Mouse (Mus musculus): ENCODE results near the gene Tmprss11e. TPM values are rescaled to one million over a fixed set of nuclear protein-coding genes. Genes with fewer than 3 reads are reported as not detected.

Tmprss11e gene
- not detected for total RNA-seq (2021)
- 0.02 TPM in 1 of 2 replicates, not detected in the other for polyA plus RNA-seq (2012; rRNA removed)
- long read RNA-seq = 0 reads

- 69% methylated on average over 4 of the region's 4 CpGs for WGBS
- H3K9ac ChIP-seq (ENCODE audit: low read depth, low read length) = no peak within 1 kb of the TSS
- no peaks in the 10 kb centered on the region for H3K79me2 ChIP-seq (replicated peaks; ENCODE audit: control insufficient read depth, insufficient read depth, low read length)
- no peak within 1 kb of the TSS for H3K27ac ChIP-seq
- H3K27me3 ChIP-seq (ENCODE audit: control insufficient read depth, insufficient read depth, low read length) = no peaks in the 10 kb centered on the region
- intact Hi-C loops (cut with DNase I) = no loop called here
- no peaks in the 10 kb centered on the region for H3K36me3 ChIP-seq (ENCODE audit: control insufficient read depth, insufficient read depth, low read length)
- H3K4me3 ChIP-seq = no peak within 1 kb of the TSS
- no peak for DNase-seq
- no peaks in the 10 kb centered on the region for H3K4me1 ChIP-seq (ENCODE audit: control insufficient read depth, insufficient read depth, low read length)
- no peak for TF ChIP-seq EP300 (IDR thresholded peaks at IDR 0.05; ENCODE audit: insufficient read depth, low read depth, low read length)
- TF ChIP-seq CTCF (IDR thresholded peaks at IDR 0.05) = no peak
- TF ChIP-seq POLR2A (IDR thresholded peaks at IDR 0.05; ENCODE audit: insufficient read depth, low read depth, low read length) = no peak
Observed at GRCm38 (mm10) chr5:86745715-86746114, at the start of gene Tmprss11e. TSS of gene Tmprss11e (minus strand) at chr5:86745815.

GRCm38 (mm10) chr5:86792807-86793206 lies 47.2 kb upstream of the Tmprss11e start:
- Histone ChIP-seq H3K27ac (no peak overlapping the region), H3K4me3 (no peak overlapping the region), H3K9ac (ENCODE audit: low read depth, low read length) (no peak overlapping the region), H3K36me3 (ENCODE audit: control insufficient read depth, insufficient read depth, low read length) (no peaks in the 10 kb centered on the region), H3K27me3 (ENCODE audit: control insufficient read depth, insufficient read depth, low read length) (no peaks in the 10 kb centered on the region), H3K79me2 (replicated peaks; ENCODE audit: control insufficient read depth, insufficient read depth, low read length) (no peaks in the 10 kb centered on the region), H3K4me1 (ENCODE audit: control insufficient read depth, insufficient read depth, low read length) (no peaks in the 10 kb centered on the region)
- no peak for DNase-seq
- intact Hi-C loops (cut with DNase I) = no loop called here
- TF ChIP-seq EP300 (IDR thresholded peaks at IDR 0.05; ENCODE audit: insufficient read depth, low read depth, low read length) (no peak), POLR2A (IDR thresholded peaks at IDR 0.05; ENCODE audit: insufficient read depth, low read depth, low read length) (no peak), CTCF (IDR thresholded peaks at IDR 0.05) (no peak)
- 36% methylated on average over 8 of the region's 8 CpGs for WGBS

- Histone ChIP-seq H3K27ac (no peak overlapping the region), H3K79me2 (replicated peaks; ENCODE audit: control insufficient read depth, insufficient read depth, low read length) (no peaks in the 10 kb centered on the region), H3K27me3 (ENCODE audit: control insufficient read depth, insufficient read depth, low read length) (no peaks in the 10 kb centered on the region), H3K4me3 (no peak overlapping the region), H3K36me3 (ENCODE audit: control insufficient read depth, insufficient read depth, low read length) (no peaks in the 10 kb centered on the region), H3K9ac (ENCODE audit: low read depth, low read length) (no peak overlapping the region), H3K4me1 (ENCODE audit: control insufficient read depth, insufficient read depth, low read length) (no peaks in the 10 kb centered on the region)
- TF ChIP-seq POLR2A (IDR thresholded peaks at IDR 0.05; ENCODE audit: insufficient read depth, low read depth, low read length) (no peak), CTCF (IDR thresholded peaks at IDR 0.05) (no peak), EP300 (IDR thresholded peaks at IDR 0.05; ENCODE audit: insufficient read depth, low read depth, low read length) (no peak)
- intact Hi-C loops (cut with DNase I) = no loop called here
- 43% methylated on average over 4 of the region's 4 CpGs for WGBS
- DNase-seq = no peak
Observed at GRCm38 (mm10) chr5:86792249-86792648, 46.6 kb upstream of the Tmprss11e start.

GRCm38 (mm10) chr5:86789954-86790353 lies 44.3 kb upstream of the Tmprss11e start:
- Histone ChIP-seq H3K4me3 (no peak overlapping the region), H3K27ac (no peak overlapping the region), H3K4me1 (ENCODE audit: control insufficient read depth, insufficient read depth, low read length) (no peaks in the 10 kb centered on the region), H3K36me3 (ENCODE audit: control insufficient read depth, insufficient read depth, low read length) (no peaks in the 10 kb centered on the region), H3K27me3 (ENCODE audit: control insufficient read depth, insufficient read depth, low read length) (no peaks in the 10 kb centered on the region), H3K9ac (ENCODE audit: low read depth, low read length) (no peak overlapping the region), H3K79me2 (replicated peaks; ENCODE audit: control insufficient read depth, insufficient read depth, low read length) (no peaks in the 10 kb centered on the region)
- TF ChIP-seq POLR2A (IDR thresholded peaks at IDR 0.05; ENCODE audit: insufficient read depth, low read depth, low read length) (no peak), CTCF (IDR thresholded peaks at IDR 0.05) (no peak), EP300 (IDR thresholded peaks at IDR 0.05; ENCODE audit: insufficient read depth, low read depth, low read length) (no peak)
- intact Hi-C loops (cut with DNase I) = no loop called here
- DNase-seq = no peak
- 57% methylated on average over 2 of the region's 2 CpGs for WGBS

- Histone ChIP-seq H3K4me1 (ENCODE audit: control insufficient read depth, insufficient read depth, low read length) (no peaks in the 10 kb centered on the region), H3K36me3 (ENCODE audit: control insufficient read depth, insufficient read depth, low read length) (no peaks in the 10 kb centered on the region), H3K27ac (no peak overlapping the region), H3K4me3 (no peak overlapping the region), H3K79me2 (replicated peaks; ENCODE audit: control insufficient read depth, insufficient read depth, low read length) (no peaks in the 10 kb centered on the region), H3K9ac (ENCODE audit: low read depth, low read length) (no peak overlapping the region), H3K27me3 (ENCODE audit: control insufficient read depth, insufficient read depth, low read length) (no peaks in the 10 kb centered on the region)
- DNase-seq = no peak
- intact Hi-C loops (cut with DNase I) = no loop called here
- 47% methylated on average over 1 of the region's 1 CpGs for WGBS
- TF ChIP-seq POLR2A (IDR thresholded peaks at IDR 0.05; ENCODE audit: insufficient read depth, low read depth, low read length) = no peak
- TF ChIP-seq CTCF (IDR thresholded peaks at IDR 0.05) = no peak
- no peak for TF ChIP-seq EP300 (IDR thresholded peaks at IDR 0.05; ENCODE audit: insufficient read depth, low read depth, low read length)
Observed at GRCm38 (mm10) chr5:86786798-86787197, 41.2 kb upstream of the Tmprss11e start.

GRCm38 (mm10) chr5:86784205-86784604 lies 38.6 kb upstream of the Tmprss11e start:
- Histone ChIP-seq H3K9ac (ENCODE audit: low read depth, low read length) (no peak overlapping the region), H3K79me2 (replicated peaks; ENCODE audit: control insufficient read depth, insufficient read depth, low read length) (no peaks in the 10 kb centered on the region), H3K27ac (no peak overlapping the region), H3K27me3 (ENCODE audit: control insufficient read depth, insufficient read depth, low read length) (no peaks in the 10 kb centered on the region), H3K4me1 (ENCODE audit: control insufficient read depth, insufficient read depth, low read length) (no peaks in the 10 kb centered on the region), H3K36me3 (ENCODE audit: control insufficient read depth, insufficient read depth, low read length) (no peaks in the 10 kb centered on the region), H3K4me3 (no peak overlapping the region)
- DNase-seq = no peak
- TF ChIP-seq POLR2A (IDR thresholded peaks at IDR 0.05; ENCODE audit: insufficient read depth, low read depth, low read length) (no peak), EP300 (IDR thresholded peaks at IDR 0.05; ENCODE audit: insufficient read depth, low read depth, low read length) (no peak), CTCF (IDR thresholded peaks at IDR 0.05) (no peak)
- 78% methylated on average over 1 of the region's 1 CpGs for WGBS
- intact Hi-C loops (cut with DNase I) = no loop called here

All from heart, adult 2 months (tissue).